Mouse (Mus musculus) MEL (cell line): ENCODE results near the gene Tbc1d24. TPM values are rescaled to one million over a fixed set of nuclear protein-coding genes. Genes with fewer than 3 reads are reported as not detected.
A peak's percentile ranks its signal among the peaks of the same experiment; 100 is the strongest.

ENCODE experiments used
- DNase-seq: peaks from one replicate; pipeline ENCODE4 v3.0.0; 2011; ENCODE audit warnings: low read depth, low spot score
- H3K27ac ChIP-seq: 2 replicates; pipeline ENCODE4 v1.5.1; 2012; ENCODE audit warnings: low read depth, mild to moderate bottlenecking, control low read depth, low read length, moderate library complexity; ENCODE audit not compliant: control insufficient read depth
- H3K27me3 ChIP-seq, 2 experiments: fragments of 150-350 bp in 1 of 2; sonication (generic) in 1 of 2; 2 replicates each; pipeline ENCODE4 v1.6.1; 2012; ENCODE audit warnings: low read length in 2 of 2, mild to moderate bottlenecking in 2 of 2, improper control_type of control experiment in 1 of 2, moderate library complexity in 1 of 2; ENCODE audit not compliant: insufficient read depth in 2 of 2, control insufficient read depth in 1 of 2
- H3K36me3 ChIP-seq, 2 experiments: 2 replicates each; pipeline ENCODE4 v1.6.1; 2012 to 2014; ENCODE audit warnings: low read length in 2 of 2, improper control_type of control experiment in 1 of 2, inconsistent platforms in 1 of 2, mild to moderate bottlenecking in 1 of 2; ENCODE audit not compliant: insufficient read depth in 2 of 2, control insufficient read depth in 1 of 2
- H3K4me1 ChIP-seq, 2 experiments: fragments of 150-350 bp in 1 of 2; sonication (generic) in 1 of 2; 2 replicates each; pipeline ENCODE4 v1.6.1; 2012; ENCODE audit warnings: low read length in 2 of 2, improper control_type of control experiment in 1 of 2, mild to moderate bottlenecking in 1 of 2; ENCODE audit not compliant: insufficient read depth in 2 of 2, control insufficient read depth in 1 of 2
- H3K4me3 ChIP-seq, 2 experiments: fragments of 150-350 bp in 1 of 2; sonication (generic) in 1 of 2; 2 replicates each; pipeline ENCODE4 v1.5.1; 2012; ENCODE audit warnings: low read depth in 2 of 2, low read length in 2 of 2, mild to moderate bottlenecking in 2 of 2, moderate library complexity in 2 of 2, control low read depth in 1 of 2, improper control_type of control experiment in 1 of 2; ENCODE audit not compliant: control insufficient read depth in 1 of 2, insufficient read depth in 1 of 2
- H3K79me2 ChIP-seq: 2 replicates; pipeline ENCODE4 v1.6.1; 2012; ENCODE audit warnings: mild to moderate bottlenecking, low read length, moderate library complexity; ENCODE audit not compliant: control insufficient read depth, poor library complexity, insufficient read depth
- H3K9ac ChIP-seq: 2 replicates; pipeline ENCODE4 v1.6.1; 2012; ENCODE audit warnings: low read depth, mild to moderate bottlenecking, control low read depth, low read length, moderate library complexity; ENCODE audit not compliant: control insufficient read depth, poor library complexity, severe bottlenecking
- H3K9me3 ChIP-seq: fragments of 150-350 bp; sonication (generic); replicated peaks from 2 replicates; pipeline ENCODE4 v1.6.1; 2012; ENCODE audit warnings: mild to moderate bottlenecking, low read length, improper control_type of control experiment, moderate library complexity; ENCODE audit not compliant: insufficient read depth
- BHLHE40 ChIP-seq: IDR thresholded peaks from 2 replicates; pipeline ENCODE4 v1.6.1; 2012; ENCODE audit warnings: low read depth, mild to moderate bottlenecking, inconsistent platforms, low read length, improper control_type of control experiment, borderline replicate concordance
- CTCF ChIP-seq, 3 experiments: IDR thresholded peaks in 2 of 3; conservative IDR thresholded peaks in 1 of 3; 2 replicates each; pipeline ENCODE4 v1.5.1; 2011 to 2012; ENCODE audit warnings: low read length in 3 of 3, low read depth in 2 of 3, mild to moderate bottlenecking in 2 of 3, improper control_type of control experiment in 1 of 3, inconsistent platforms in 1 of 3, mixed read lengths in 1 of 3, moderate library complexity in 1 of 3; ENCODE audit not compliant: control insufficient read depth in 1 of 3, insufficient read depth in 1 of 3, poor library complexity in 1 of 3, severe bottlenecking in 1 of 3
- ELF1 ChIP-seq: IDR thresholded peaks from 2 replicates; pipeline ENCODE4 v1.6.1; 2014; ENCODE audit warnings: low read depth, mild to moderate bottlenecking, inconsistent platforms, low read length, improper control_type of control experiment, moderate library complexity
- EP300 ChIP-seq, 2 experiments: IDR thresholded peaks; 2 replicates each; pipeline ENCODE4 v1.6.1; 2011; ENCODE audit warnings: improper control_type of control experiment in 2 of 2, low read length in 2 of 2, low read depth in 1 of 2, mild to moderate bottlenecking in 1 of 2
- ETS1 ChIP-seq: IDR thresholded peaks from 2 replicates; pipeline ENCODE4 v1.6.1; 2012; ENCODE audit warnings: low read depth, mild to moderate bottlenecking, inconsistent platforms, low read length, improper control_type of control experiment, moderate library complexity
- GABPA ChIP-seq: IDR thresholded peaks from 2 replicates; pipeline ENCODE4 v1.6.1; 2012; ENCODE audit warnings: low read depth, mild to moderate bottlenecking, inconsistent platforms, low read length, improper control_type of control experiment, moderate library complexity
- HCFC1 ChIP-seq: IDR thresholded peaks from 2 replicates; pipeline ENCODE4 v1.6.1; 2012; ENCODE audit warnings: low read depth, mild to moderate bottlenecking, inconsistent platforms, low read length, improper control_type of control experiment, moderate library complexity
- KAT2A ChIP-seq: conservative IDR thresholded peaks from 2 replicates; pipeline ENCODE4 v1.6.1; 2012; ENCODE audit warnings: low read depth, low read length, improper control_type of control experiment, inconsistent platforms
- MAFK ChIP-seq: IDR thresholded peaks from 2 replicates; pipeline ENCODE4 v1.6.1; 2011; ENCODE audit warnings: low read depth, mild to moderate bottlenecking, low read length, improper control_type of control experiment, borderline replicate concordance
- MAX ChIP-seq: IDR thresholded peaks from 2 replicates; pipeline ENCODE4 v1.6.1; 2011; ENCODE audit warnings: low read length, improper control_type of control experiment
- MAZ ChIP-seq: IDR thresholded peaks from 2 replicates; pipeline ENCODE4 v1.6.1; 2012; ENCODE audit warnings: low read depth, mild to moderate bottlenecking, inconsistent platforms, low read length, improper control_type of control experiment
- MEF2A ChIP-seq: IDR thresholded peaks from 2 replicates; pipeline ENCODE4 v1.6.1; 2014; ENCODE audit warnings: low read depth, mild to moderate bottlenecking, inconsistent platforms, low read length, improper control_type of control experiment; ENCODE audit not compliant: poor library complexity, insufficient replicate concordance, severe bottlenecking; ENCODE audit errors: extremely low read depth
- MXI1 ChIP-seq: IDR thresholded peaks from 2 replicates; pipeline ENCODE4 v1.6.1; 2011; ENCODE audit warnings: mild to moderate bottlenecking, low read depth, low read length, improper control_type of control experiment
- MYC ChIP-seq: IDR thresholded peaks from 2 replicates; pipeline ENCODE4 v1.6.1; 2011; ENCODE audit warnings: low read depth, mild to moderate bottlenecking, low read length, improper control_type of control experiment, moderate library complexity
- NELFE ChIP-seq: IDR thresholded peaks from 2 replicates; pipeline ENCODE4 v1.6.1; 2011; ENCODE audit warnings: low read depth, low read length, improper control_type of control experiment
- NRF1 ChIP-seq: IDR thresholded peaks from 2 replicates; pipeline ENCODE4 v1.6.1; 2014; ENCODE audit warnings: low read depth, mild to moderate bottlenecking, inconsistent platforms, low read length, improper control_type of control experiment, moderate library complexity; ENCODE audit not compliant: poor library complexity, insufficient read depth, severe bottlenecking
- POLR2A ChIP-seq, 2 experiments: IDR thresholded peaks; 2 replicates each; pipeline ENCODE4 v1.6.1; 2011 to 2012; ENCODE audit warnings: low read length in 2 of 2, mild to moderate bottlenecking in 2 of 2, control low read depth in 1 of 2, improper control_type of control experiment in 1 of 2, low read depth in 1 of 2, moderate library complexity in 1 of 2; ENCODE audit not compliant: control insufficient read depth in 1 of 2, insufficient read depth in 1 of 2, poor library complexity in 1 of 2
- RAD21 ChIP-seq: IDR thresholded peaks from 2 replicates; pipeline ENCODE4 v1.6.1; 2011; ENCODE audit warnings: mild to moderate bottlenecking, low read depth, low read length, improper control_type of control experiment
- SIN3A ChIP-seq: IDR thresholded peaks from 2 replicates; pipeline ENCODE4 v1.6.1; 2012; ENCODE audit warnings: low read length, improper control_type of control experiment, inconsistent platforms
- TBP ChIP-seq: IDR thresholded peaks from 2 replicates; pipeline ENCODE4 v1.8.0; 2011; ENCODE audit warnings: low read depth, low read length, improper control_type of control experiment
- TCF12 ChIP-seq: IDR thresholded peaks from 2 replicates; pipeline ENCODE4 v1.6.1; 2014; ENCODE audit warnings: low read depth, mild to moderate bottlenecking, inconsistent platforms, low read length, improper control_type of control experiment, moderate library complexity
- USF1 ChIP-seq: IDR thresholded peaks from 2 replicates; pipeline ENCODE4 v1.6.1; 2014; ENCODE audit warnings: low read depth, mild to moderate bottlenecking, inconsistent platforms, low read length, improper control_type of control experiment, moderate library complexity
- ZKSCAN1 ChIP-seq: IDR thresholded peaks from 2 replicates; pipeline ENCODE4 v1.6.1; 2012; ENCODE audit warnings: low read depth, mild to moderate bottlenecking, inconsistent platforms, low read length, improper control_type of control experiment, moderate library complexity
- ZMIZ1 ChIP-seq: IDR thresholded peaks from 2 replicates; pipeline ENCODE4 v1.6.1; 2012; ENCODE audit warnings: low read depth, mild to moderate bottlenecking, inconsistent platforms, low read length, improper control_type of control experiment, moderate library complexity
- ZNF384 ChIP-seq: IDR thresholded peaks from 2 replicates; pipeline ENCODE4 v1.6.1; 2012; ENCODE audit warnings: low read depth, mild to moderate bottlenecking, inconsistent platforms, low read length, improper control_type of control experiment
- polyA plus RNA-seq, 2 experiments: library from polyadenylated mRNA; stranded (reverse) in 1 of 2; unstranded in 1 of 2; fragments of >175 nt in 1 of 2; fragments of >200 nt in 1 of 2; gene quantifications; 2 replicates each; pipeline versions ENCODE4 v1.2.1 to v1.2.4; 2012; ENCODE audit warnings: low replicate concordance in 2 of 2, low read depth in 1 of 2; ENCODE audit not compliant: insufficient read length in 2 of 2, insufficient read depth in 1 of 2, missing spikeins in 1 of 2
- total RNA-seq: library from RNA; depleted of rRNA; stranded (reverse); fragments of 300-350 nt; gene quantifications from 2 replicates; pipeline ENCODE4 v1.2.3, GENCODE M21; 2012

The Tbc1d24 gene
- total and polyA plus RNA-seq, 3 experiments = 24.3 to 34.2 (median 27.3) TPM

DNA sequence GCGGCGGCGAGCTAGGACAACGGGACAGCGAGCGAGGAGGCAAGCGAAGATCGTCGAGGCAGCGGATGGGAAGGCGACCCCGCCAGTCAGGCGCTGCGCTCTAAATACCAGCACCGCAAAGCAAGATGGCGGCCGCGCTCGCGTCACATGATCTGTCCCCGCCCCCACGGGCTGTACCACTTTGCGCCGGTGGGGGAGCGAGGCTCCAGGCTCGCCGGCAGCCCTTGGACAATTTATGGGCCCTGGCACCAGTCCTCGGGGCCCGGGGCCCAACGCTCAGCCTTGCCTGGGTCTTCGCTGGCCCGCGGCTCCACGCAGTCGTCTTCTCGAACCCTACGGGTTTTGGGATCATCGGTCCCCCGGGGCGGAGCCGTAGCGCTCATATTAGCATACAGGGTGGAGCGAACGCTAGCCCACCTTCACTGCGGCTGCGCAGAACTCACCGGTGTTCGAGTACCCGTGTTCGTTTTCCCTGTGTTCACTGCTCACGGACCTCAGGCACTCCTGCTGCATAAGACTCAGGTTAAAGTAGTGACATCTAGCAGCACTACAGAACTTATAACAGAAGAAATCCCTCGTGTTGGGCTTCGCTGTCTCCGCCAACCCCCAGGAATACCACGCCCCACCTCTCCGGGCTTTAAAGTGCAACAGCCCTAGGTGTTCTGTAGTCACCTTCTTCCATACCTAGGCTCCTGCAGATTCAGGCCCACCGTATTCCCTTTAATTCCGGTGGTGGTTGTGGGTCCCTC lies 35.9 kb downstream of the Tbc1d24 start, which contains the start of gene Atp6v0c (continued):
- peak; percentile 52; the same call in 1 of the 2 replicates for TF ChIP-seq TBP
- no peak for TF ChIP-seq MYC
- no peak for TF ChIP-seq CTCF (IDR thresholded peaks at IDR 0.05 in 2 of 3, conservative IDR thresholded peaks at IDR 0.05 in 1 of 3; ENCODE audit: control insufficient read depth in 1 of 3, insufficient read depth in 1 of 3, low read depth in 2 of 3, low read length in 3 of 3, poor library complexity in 1 of 3, severe bottlenecking in 1 of 3)
- no peak for TF ChIP-seq KAT2A
- TF ChIP-seq SIN3A = peak; percentile 79
- TF ChIP-seq MXI1 = no peak
- TF ChIP-seq USF1 = peak; percentile 94
- peak; percentile 33 for TF ChIP-seq TCF12
- no peak for TF ChIP-seq ZKSCAN1
- peak; percentile 74 for TF ChIP-seq NELFE
- TF ChIP-seq MAFK = no peak
- no peak for TF ChIP-seq RAD21
- no peak for TF ChIP-seq MEF2A
- no peak for TF ChIP-seq ZNF384
- peak; percentile 74 for TF ChIP-seq HCFC1
- TF ChIP-seq ELF1 = no peak

DNA sequence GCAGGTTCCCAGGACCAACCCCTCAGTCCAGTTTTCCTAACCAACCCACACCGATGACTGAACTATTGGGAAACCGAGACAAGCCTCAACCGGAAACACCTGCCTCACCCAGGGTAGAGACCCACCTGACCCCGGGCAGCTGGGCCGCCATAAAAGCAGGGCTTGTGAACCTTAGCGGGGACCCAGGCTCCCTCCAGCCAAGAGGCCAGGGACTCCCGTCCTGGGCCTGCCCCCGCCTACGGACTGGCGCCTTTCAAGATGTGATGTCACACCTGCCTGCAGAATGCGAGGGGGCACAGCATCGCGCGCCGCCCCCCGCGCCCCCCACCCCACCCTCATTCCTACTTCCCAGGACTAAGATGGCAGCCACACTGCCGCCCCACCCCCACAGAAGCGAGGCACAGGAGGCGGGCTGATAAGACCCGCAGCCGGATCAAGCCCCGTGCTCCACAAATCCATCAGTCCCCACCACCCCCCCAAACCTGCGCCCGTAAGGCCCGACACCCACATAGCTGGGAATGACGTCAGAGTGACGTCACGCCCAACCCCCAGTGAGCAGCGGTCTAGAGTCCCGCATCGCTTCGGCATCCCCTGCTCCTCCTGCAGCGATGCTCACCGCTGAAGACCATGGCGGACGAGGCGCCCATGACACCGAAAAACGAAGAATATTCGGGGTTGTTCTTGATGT lies 36.6 kb downstream of the Tbc1d24 start:
- Histone ChIP-seq H3K36me3 (peaks cover 4 to 28% of the 10 kb centered on the region in 2 experiments), H3K9me3 (no peaks in the 10 kb centered on the region), H3K9ac (peak overlapping the region; percentile 96), H3K27me3 (no peaks in the 10 kb centered on the region), H3K4me1 (peaks cover 11 to 33% of the 10 kb centered on the region in 2 experiments), H3K4me3 (peak overlapping the region; percentile 81 to 88), H3K79me2 (peaks cover 34% of the 10 kb centered on the region), H3K27ac (peak overlapping the region; percentile 97)
- TF ChIP-seq MXI1 (peak; percentile 31), NRF1 (no peak), MAX (no peak), SIN3A (no peak; the same call in 1 of the 2 replicates), EP300 (IDR thresholded peaks at IDR 0.05; ENCODE audit: low read depth in 1 of 2, low read length in 2 of 2) (0 out of 4 replicates have a peak, but pooled peaks of 1 of the 2 experiments have one; percentile 8), ETS1 (peak; percentile 44; the same call in 1 of the 2 replicates), MAZ (peak; percentile 53; the same call in 1 of the 2 replicates), GABPA (peak; percentile 46; the same call in 1 of the 2 replicates), BHLHE40 (0 out of 2 replicates have a peak, but pooled peaks have one; percentile 2), ZMIZ1 (peak; percentile 64; the same call in 1 of the 2 replicates), POLR2A (IDR thresholded peaks at IDR 0.05; ENCODE audit: control insufficient read depth in 1 of 2, insufficient read depth in 1 of 2, low read depth in 1 of 2, low read length in 2 of 2, poor library complexity in 1 of 2) (peak; percentile 18 to 36; a peak in 1 of 4 replicates), TCF12 (no peak)
- peak; percentile 85 for DNase-seq
